Mouse (Mus musculus) right cerebral cortex, postnatal 36 days (tissue): Measurements from ENCODE around the gene Tmem108.
A peak's percentile ranks its signal among the peaks of the same experiment; 100 is the strongest.
"Not testable (repeated sequence)": the region's sequence is repeated elsewhere in the genome, so short reads cannot be mapped to it uniquely, and the experiment has no call there.

Experiments
- DNase-seq, 2 experiments: peaks; one replicate each; pipeline ENCODE4 v3.0.0; 2022; ENCODE audit warnings: low spot score in 2 of 2, mixed read lengths in 1 of 2

Tmem108 gene

GRCm38 (mm10) chr9:103681741-103682330, 79.8 kb downstream of the Tmem108 start:
- no peak for DNase-seq

DNA sequence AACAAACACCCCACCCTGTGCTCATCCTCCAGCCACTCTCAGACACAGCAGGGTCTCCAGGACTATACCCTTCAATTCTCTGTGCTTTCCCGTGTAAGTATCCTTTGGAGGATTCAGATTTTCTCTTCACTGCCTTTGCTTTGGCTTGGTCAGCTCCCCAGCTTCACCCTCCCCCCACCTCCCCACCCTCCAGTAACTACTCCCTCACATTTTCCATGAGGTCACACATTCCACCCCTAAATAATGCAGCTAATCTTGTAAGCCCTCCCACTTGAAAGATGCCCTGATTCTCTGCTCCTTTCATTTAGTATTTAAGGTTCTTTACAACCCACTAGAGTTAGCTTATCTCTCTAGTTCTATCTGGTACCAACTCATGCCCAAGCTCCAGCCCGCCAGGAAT, 82.4 kb downstream of the Tmem108 start:
- no peak for DNase-seq

GRCm38 (mm10) chr9:103678531-103679060, 83.0 kb downstream of the Tmem108 start:
- no peak for DNase-seq

- DNase-seq = no peak
Measured at GRCm38 (mm10) chr9:103677811-103678210, 83.8 kb downstream of the Tmem108 start.

DNA sequence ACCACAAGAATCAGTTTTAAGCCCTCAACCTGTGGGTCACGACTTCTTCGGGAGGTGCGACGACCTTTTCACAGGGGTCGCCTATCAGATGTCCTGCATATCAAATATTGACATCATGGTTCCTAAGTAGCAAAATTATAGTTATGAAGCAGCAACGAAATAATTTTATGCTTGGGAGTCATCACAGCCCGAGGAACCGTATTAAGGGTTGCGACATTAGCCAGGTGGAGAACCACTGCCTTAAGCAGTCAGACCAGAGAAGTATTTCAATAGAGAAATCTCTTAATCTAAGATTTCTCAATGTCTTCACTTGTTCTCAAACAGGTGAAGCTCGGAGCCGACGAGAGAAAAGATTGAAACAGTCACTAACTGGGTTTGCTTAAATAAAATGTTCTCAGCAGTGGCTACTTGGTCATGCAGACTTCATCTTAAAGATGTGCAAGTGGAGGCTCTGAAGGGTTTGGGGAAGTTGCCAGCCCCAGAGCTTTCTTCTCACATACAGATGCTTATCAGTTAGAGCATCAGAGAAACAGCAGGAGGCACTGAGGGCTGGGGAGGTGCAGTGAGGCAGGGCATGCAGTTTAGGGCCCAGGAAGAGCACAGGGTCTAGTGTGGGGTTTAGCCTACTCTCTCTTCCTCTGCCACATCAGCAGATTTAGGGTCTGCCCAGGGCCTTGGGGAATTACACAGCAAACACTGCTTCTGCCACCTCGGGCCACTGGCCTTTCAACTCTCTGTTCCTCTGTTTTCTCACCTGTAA, 85.7 kb downstream of the Tmem108 start:
- no peak for DNase-seq

GRCm38 (mm10) chr9:103672881-103673280, 88.8 kb downstream of the Tmem108 start:
- no peak for DNase-seq

DNA sequence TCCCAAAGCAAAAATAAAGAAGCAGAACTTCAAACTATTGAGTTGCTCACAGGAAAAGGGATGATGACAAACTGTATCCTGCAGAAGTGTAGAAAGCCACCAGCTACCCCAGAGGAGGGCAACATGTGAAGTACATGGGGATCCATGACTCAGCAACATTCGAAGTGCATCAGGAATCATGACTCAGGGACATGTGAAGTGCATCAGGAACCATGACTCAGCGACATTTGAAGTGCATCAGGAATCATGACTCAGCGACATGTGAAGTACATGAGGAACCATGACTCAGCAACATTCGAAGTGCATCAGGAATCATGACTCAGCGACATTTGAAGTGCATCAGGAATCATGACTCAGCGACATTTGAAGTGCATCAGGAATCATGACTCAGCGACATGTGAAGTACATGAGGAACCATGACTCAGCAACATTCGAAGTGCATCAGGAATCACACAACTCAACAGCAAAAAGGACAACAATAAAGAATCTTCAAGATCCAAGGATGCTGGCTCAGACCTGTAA, 91.0 kb downstream of the Tmem108 start:
- DNase-seq = not testable (repeated sequence)

DNA sequence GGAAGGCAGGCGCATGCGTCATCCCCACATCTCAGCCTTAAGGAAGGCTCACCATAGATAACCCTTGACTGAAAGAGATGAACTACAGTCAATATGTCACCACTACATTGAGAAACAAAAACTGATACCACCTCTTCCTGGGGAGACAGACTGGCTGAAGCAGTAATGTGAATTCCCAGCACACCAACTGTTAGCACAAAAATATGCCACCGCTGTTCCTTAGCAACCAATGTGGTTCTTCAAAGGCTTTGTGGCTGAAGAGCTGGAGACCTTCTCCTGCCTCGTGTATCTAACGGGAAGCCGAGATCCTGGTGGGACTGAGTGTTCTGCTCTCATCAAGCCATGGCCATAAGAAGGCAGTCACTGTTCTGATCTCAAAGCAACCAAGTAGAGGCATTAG, 92.8 kb downstream of the Tmem108 start:
- no peak for DNase-seq

DNA sequence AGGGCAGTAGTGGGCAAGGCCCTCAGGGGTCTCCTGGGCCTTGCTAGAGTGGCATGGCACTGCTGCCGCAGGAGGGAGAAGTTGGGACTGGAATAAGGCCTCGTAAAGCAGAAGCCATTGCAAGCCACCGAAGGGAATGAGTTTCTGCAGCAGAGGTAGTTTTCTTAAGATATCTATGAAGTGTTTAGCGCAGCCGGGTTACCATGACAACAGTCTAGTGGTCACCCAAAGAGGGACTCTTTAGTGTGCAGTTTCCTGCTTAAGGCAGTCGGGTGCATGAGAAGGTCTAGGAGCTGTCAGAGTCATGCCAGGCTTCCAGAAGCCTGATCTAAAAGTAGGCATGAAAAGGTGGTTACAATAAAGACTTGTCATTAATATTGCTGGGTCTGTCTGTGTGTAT, 95.8 kb downstream of the Tmem108 start:
- DNase-seq = no peak

- no peak for DNase-seq
Measured at GRCm38 (mm10) chr9:103664151-103664550, 97.5 kb downstream of the Tmem108 start.

DNA sequence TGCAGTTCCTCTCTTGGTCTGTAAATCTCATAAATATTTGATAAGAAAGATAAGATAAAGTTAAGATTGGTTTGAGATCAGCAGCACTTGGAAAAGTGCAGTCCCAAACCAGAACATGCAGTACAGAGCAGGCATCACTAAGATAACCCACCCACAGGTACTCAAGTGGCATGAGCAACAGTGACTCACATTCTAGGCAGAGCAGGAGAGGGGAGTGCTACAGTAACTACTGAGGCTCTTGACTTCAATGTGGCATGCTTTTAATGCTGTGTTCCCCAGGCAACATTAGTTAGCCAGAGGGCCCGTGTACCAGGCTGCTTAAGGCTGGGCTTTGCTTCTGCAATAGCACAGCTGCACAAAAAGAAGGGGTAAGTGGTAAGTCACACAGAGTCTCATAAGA, 99.8 kb downstream of the Tmem108 start:
- DNase-seq = no peak

DNA sequence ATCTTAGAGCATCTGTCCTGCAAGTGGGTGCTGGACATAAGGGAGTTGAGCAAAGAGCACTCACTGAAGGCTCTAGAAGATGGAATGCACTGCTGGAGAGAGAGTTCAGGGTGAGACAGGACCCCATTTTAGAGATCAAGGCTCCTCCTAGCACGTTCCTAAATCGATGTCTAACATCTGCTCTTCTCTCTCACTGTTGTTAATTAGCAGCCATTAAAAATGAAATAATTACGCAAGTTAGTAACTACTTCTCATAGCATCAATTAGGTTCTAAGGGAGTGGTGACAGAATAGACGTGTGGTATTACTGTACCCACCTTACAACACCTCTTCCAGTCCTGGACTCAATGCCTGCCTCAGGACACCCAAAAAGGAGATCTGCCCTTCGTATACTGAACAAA, 103.7 kb downstream of the Tmem108 start:
- no peak for DNase-seq

DNA sequence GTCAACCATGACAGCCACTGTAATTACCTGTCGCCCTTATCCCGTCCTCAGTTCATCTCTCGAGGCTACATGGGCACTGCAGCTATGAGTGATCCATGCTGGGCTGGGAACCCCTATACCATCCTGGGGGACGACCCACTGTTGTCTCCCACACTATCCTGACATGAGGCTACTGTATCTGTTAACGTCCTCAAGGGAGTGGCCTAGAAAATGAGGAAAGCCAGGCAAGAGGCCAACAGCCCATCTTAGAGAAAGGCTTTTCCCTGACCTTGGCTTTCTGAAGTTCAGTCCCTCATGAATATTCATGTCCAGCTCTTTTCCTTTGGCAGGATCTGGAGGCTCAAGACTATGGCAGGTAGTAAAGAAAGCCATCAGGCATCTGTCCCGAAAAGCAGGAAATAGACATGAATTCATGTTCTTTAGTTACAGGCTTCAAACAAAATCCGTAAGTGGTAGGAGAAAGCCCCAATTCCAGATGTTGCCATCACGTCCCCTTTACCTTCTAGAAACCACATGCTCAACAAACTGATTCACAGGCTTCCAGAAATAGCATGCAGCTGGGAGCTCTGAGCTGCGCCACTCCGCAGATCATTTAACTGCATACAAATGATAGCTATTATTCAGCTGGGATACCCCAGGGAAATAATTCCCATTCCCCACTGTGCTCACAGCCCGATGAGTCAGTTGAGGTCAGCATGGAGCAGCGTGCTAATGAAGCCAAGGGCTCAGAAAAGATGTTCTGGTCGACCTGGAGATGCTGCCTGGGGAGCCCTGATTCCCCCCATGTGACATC, 104.3 kb downstream of the Tmem108 start:
- DNase-seq = peak in 1 of 2 experiments; percentile 35

- DNase-seq = no peak
Measured at GRCm38 (mm10) chr9:103653995-103654587, 107.5 kb downstream of the Tmem108 start.

GRCm38 (mm10) chr9:103652127-103652882, 109.3 kb downstream of the Tmem108 start:
- DNase-seq = peak in 1 of 2 experiments; percentile 27

GRCm38 (mm10) chr9:103646605-103647004, 115.0 kb downstream of the Tmem108 start:
- no peak for DNase-seq

- no peak for DNase-seq
Measured at GRCm38 (mm10) chr9:103645724-103646123, 115.9 kb downstream of the Tmem108 start.

DNA sequence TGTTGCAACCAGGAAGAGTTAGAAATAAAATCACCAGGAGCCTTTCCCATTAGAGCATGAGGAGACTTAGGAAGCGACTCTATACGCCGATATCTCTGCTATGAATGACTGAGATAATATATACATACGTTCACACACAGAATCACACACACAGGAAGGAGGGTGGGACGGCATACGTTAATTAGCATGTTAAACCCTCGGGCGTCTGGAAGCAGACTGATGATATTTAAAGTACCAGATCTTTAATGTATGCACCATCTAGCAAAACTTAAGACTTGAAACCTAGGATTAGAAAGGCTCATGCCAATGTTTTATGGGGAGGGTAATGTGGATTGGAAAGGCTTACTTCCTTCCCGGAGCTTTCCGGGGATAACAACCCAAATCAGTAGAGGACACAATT, 119.3 kb downstream of the Tmem108 start:
- no peak for DNase-seq

- DNase-seq = no peak
Measured at GRCm38 (mm10) chr9:103641340-103641739, 120.3 kb downstream of the Tmem108 start.

DNA sequence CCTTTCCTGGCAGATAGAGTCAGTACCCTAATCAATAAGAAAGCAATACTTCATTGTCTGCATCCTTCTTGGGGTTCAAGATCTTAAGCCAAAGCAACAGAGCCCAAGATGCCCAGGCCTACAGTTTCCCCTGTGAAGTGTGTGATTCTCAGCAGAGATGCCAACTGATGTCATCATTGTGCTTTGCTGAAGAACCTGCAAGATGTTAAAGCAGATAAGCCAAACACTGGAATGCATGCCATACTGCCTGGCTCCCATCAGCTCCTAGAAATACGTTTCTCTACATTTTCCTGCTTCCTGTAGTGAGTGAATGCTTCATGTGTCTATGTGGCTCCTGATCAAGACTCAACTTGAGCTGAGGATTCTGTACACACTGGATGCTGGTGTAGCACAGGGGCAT, 122.2 kb downstream of the Tmem108 start:
- no peak for DNase-seq

DNA sequence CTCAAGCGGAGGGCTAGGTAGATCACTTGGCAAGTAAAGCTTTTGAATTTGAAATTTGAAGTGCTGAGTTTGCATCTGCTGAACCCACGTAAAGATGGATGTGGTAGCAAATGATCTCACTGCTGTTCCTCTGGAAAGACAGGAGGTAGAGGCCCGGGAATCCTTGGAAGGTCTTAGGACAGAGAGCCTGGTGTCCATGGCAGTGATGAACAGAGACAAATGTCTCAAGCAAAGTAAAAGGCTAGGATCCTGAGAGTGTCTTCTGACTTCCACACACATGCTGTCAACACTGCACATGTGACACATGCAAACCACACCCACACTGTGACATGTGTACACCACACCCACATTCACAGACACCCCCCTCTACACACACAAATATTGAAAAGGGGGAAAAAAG, 124.2 kb downstream of the Tmem108 start:
- no peak for DNase-seq
